Mouse (Mus musculus) MEL (cell line): Measurements from ENCODE around the gene Churc1. TPM values are rescaled to one million over a fixed set of nuclear protein-coding genes. Genes with fewer than 3 reads are reported as not detected.

ENCODE experiments used
- DNase-seq: peaks from one replicate; pipeline ENCODE4 v3.0.0; 2011; ENCODE audit warnings: low read depth, low spot score
- H3K27ac ChIP-seq: 2 replicates; pipeline ENCODE4 v1.5.1; 2012; ENCODE audit warnings: low read depth, mild to moderate bottlenecking, control low read depth, low read length, moderate library complexity; ENCODE audit not compliant: control insufficient read depth
- H3K27me3 ChIP-seq, 2 experiments: fragments of 150-350 bp in 1 of 2; sonication (generic) in 1 of 2; 2 replicates each; pipeline ENCODE4 v1.6.1; 2012; ENCODE audit warnings: low read length in 2 of 2, mild to moderate bottlenecking in 2 of 2, improper control_type of control experiment in 1 of 2, moderate library complexity in 1 of 2; ENCODE audit not compliant: insufficient read depth in 2 of 2, control insufficient read depth in 1 of 2
- H3K36me3 ChIP-seq, 2 experiments: 2 replicates each; pipeline ENCODE4 v1.6.1; 2012 to 2014; ENCODE audit warnings: low read length in 2 of 2, improper control_type of control experiment in 1 of 2, inconsistent platforms in 1 of 2, mild to moderate bottlenecking in 1 of 2; ENCODE audit not compliant: insufficient read depth in 2 of 2, control insufficient read depth in 1 of 2
- H3K4me1 ChIP-seq, 2 experiments: fragments of 150-350 bp in 1 of 2; sonication (generic) in 1 of 2; 2 replicates each; pipeline ENCODE4 v1.6.1; 2012; ENCODE audit warnings: low read length in 2 of 2, improper control_type of control experiment in 1 of 2, mild to moderate bottlenecking in 1 of 2; ENCODE audit not compliant: insufficient read depth in 2 of 2, control insufficient read depth in 1 of 2
- H3K4me3 ChIP-seq, 2 experiments: fragments of 150-350 bp in 1 of 2; sonication (generic) in 1 of 2; 2 replicates each; pipeline ENCODE4 v1.5.1; 2012; ENCODE audit warnings: low read depth in 2 of 2, low read length in 2 of 2, mild to moderate bottlenecking in 2 of 2, moderate library complexity in 2 of 2, control low read depth in 1 of 2, improper control_type of control experiment in 1 of 2; ENCODE audit not compliant: control insufficient read depth in 1 of 2, insufficient read depth in 1 of 2
- H3K79me2 ChIP-seq: 2 replicates; pipeline ENCODE4 v1.6.1; 2012; ENCODE audit warnings: mild to moderate bottlenecking, low read length, moderate library complexity; ENCODE audit not compliant: control insufficient read depth, poor library complexity, insufficient read depth
- H3K9ac ChIP-seq: 2 replicates; pipeline ENCODE4 v1.6.1; 2012; ENCODE audit warnings: low read depth, mild to moderate bottlenecking, control low read depth, low read length, moderate library complexity; ENCODE audit not compliant: control insufficient read depth, poor library complexity, severe bottlenecking
- H3K9me3 ChIP-seq: fragments of 150-350 bp; sonication (generic); replicated peaks from 2 replicates; pipeline ENCODE4 v1.6.1; 2012; ENCODE audit warnings: mild to moderate bottlenecking, low read length, improper control_type of control experiment, moderate library complexity; ENCODE audit not compliant: insufficient read depth
- CHD1 ChIP-seq: IDR thresholded peaks from 2 replicates; pipeline ENCODE4 v1.6.1; 2012; ENCODE audit warnings: low read depth, mild to moderate bottlenecking, inconsistent platforms, low read length, improper control_type of control experiment
- CTCF ChIP-seq, 3 experiments: IDR thresholded peaks in 2 of 3; conservative IDR thresholded peaks in 1 of 3; 2 replicates each; pipeline ENCODE4 v1.5.1; 2011 to 2012; ENCODE audit warnings: low read length in 3 of 3, low read depth in 2 of 3, mild to moderate bottlenecking in 2 of 3, improper control_type of control experiment in 1 of 3, inconsistent platforms in 1 of 3, mixed read lengths in 1 of 3, moderate library complexity in 1 of 3; ENCODE audit not compliant: control insufficient read depth in 1 of 3, insufficient read depth in 1 of 3, poor library complexity in 1 of 3, severe bottlenecking in 1 of 3
- EP300 ChIP-seq, 2 experiments: IDR thresholded peaks; 2 replicates each; pipeline ENCODE4 v1.6.1; 2011; ENCODE audit warnings: improper control_type of control experiment in 2 of 2, low read length in 2 of 2, low read depth in 1 of 2, mild to moderate bottlenecking in 1 of 2
- ETS1 ChIP-seq: IDR thresholded peaks from 2 replicates; pipeline ENCODE4 v1.6.1; 2012; ENCODE audit warnings: low read depth, mild to moderate bottlenecking, inconsistent platforms, low read length, improper control_type of control experiment, moderate library complexity
- GABPA ChIP-seq: IDR thresholded peaks from 2 replicates; pipeline ENCODE4 v1.6.1; 2012; ENCODE audit warnings: low read depth, mild to moderate bottlenecking, inconsistent platforms, low read length, improper control_type of control experiment, moderate library complexity
- GATA1 ChIP-seq: IDR thresholded peaks from 2 replicates; pipeline ENCODE4 v1.6.1; 2011; ENCODE audit warnings: low read depth, low read length, improper control_type of control experiment
- HCFC1 ChIP-seq: IDR thresholded peaks from 2 replicates; pipeline ENCODE4 v1.6.1; 2012; ENCODE audit warnings: low read depth, mild to moderate bottlenecking, inconsistent platforms, low read length, improper control_type of control experiment, moderate library complexity
- JUND ChIP-seq: IDR thresholded peaks from 2 replicates; pipeline ENCODE4 v1.6.1; 2011; ENCODE audit warnings: low read depth, mild to moderate bottlenecking, improper control_type of control experiment, low read length
- KAT2A ChIP-seq: conservative IDR thresholded peaks from 2 replicates; pipeline ENCODE4 v1.6.1; 2012; ENCODE audit warnings: low read depth, low read length, improper control_type of control experiment, inconsistent platforms
- MYB ChIP-seq: IDR thresholded peaks from 2 replicates; pipeline ENCODE4 v1.6.1; 2011; ENCODE audit warnings: mild to moderate bottlenecking, low read depth, low read length, improper control_type of control experiment
- NELFE ChIP-seq: IDR thresholded peaks from 2 replicates; pipeline ENCODE4 v1.6.1; 2011; ENCODE audit warnings: low read depth, low read length, improper control_type of control experiment
- RCOR1 ChIP-seq: IDR thresholded peaks from 2 replicates; pipeline ENCODE4 v1.6.1; 2012; ENCODE audit warnings: low read depth, mild to moderate bottlenecking, inconsistent platforms, low read length, improper control_type of control experiment
- SMC3 ChIP-seq: IDR thresholded peaks from 2 replicates; pipeline ENCODE4 v1.6.1; 2011; ENCODE audit warnings: low read depth, low read length, improper control_type of control experiment
- TCF12 ChIP-seq: IDR thresholded peaks from 2 replicates; pipeline ENCODE4 v1.6.1; 2014; ENCODE audit warnings: low read depth, mild to moderate bottlenecking, inconsistent platforms, low read length, improper control_type of control experiment, moderate library complexity
- USF2 ChIP-seq, 2 experiments: IDR thresholded peaks; 2 replicates each; pipeline ENCODE4 v1.6.1; 2011 to 2012; ENCODE audit warnings: improper control_type of control experiment in 2 of 2, low read length in 2 of 2, borderline replicate concordance in 1 of 2, inconsistent platforms in 1 of 2, low read depth in 1 of 2, mild to moderate bottlenecking in 1 of 2; ENCODE audit not compliant: insufficient read depth in 1 of 2
- ZKSCAN1 ChIP-seq: IDR thresholded peaks from 2 replicates; pipeline ENCODE4 v1.6.1; 2012; ENCODE audit warnings: low read depth, mild to moderate bottlenecking, inconsistent platforms, low read length, improper control_type of control experiment, moderate library complexity
- ZMIZ1 ChIP-seq: IDR thresholded peaks from 2 replicates; pipeline ENCODE4 v1.6.1; 2012; ENCODE audit warnings: low read depth, mild to moderate bottlenecking, inconsistent platforms, low read length, improper control_type of control experiment, moderate library complexity
- ZNF384 ChIP-seq: IDR thresholded peaks from 2 replicates; pipeline ENCODE4 v1.6.1; 2012; ENCODE audit warnings: low read depth, mild to moderate bottlenecking, inconsistent platforms, low read length, improper control_type of control experiment
- polyA plus RNA-seq, 2 experiments: library from polyadenylated mRNA; stranded (reverse) in 1 of 2; unstranded in 1 of 2; fragments of >175 nt in 1 of 2; fragments of >200 nt in 1 of 2; gene quantifications; 2 replicates each; pipeline versions ENCODE4 v1.2.1 to v1.2.4; 2012; ENCODE audit warnings: low replicate concordance in 2 of 2, low read depth in 1 of 2; ENCODE audit not compliant: insufficient read length in 2 of 2, insufficient read depth in 1 of 2, missing spikeins in 1 of 2
- total RNA-seq: library from RNA; depleted of rRNA; stranded (reverse); fragments of 300-350 nt; gene quantifications from 2 replicates; pipeline ENCODE4 v1.2.3, GENCODE M21; 2012

The Churc1 gene
- total and polyA plus RNA-seq, 3 experiments, result 74.9 to 186 TPM; not detected in 1

DNA sequence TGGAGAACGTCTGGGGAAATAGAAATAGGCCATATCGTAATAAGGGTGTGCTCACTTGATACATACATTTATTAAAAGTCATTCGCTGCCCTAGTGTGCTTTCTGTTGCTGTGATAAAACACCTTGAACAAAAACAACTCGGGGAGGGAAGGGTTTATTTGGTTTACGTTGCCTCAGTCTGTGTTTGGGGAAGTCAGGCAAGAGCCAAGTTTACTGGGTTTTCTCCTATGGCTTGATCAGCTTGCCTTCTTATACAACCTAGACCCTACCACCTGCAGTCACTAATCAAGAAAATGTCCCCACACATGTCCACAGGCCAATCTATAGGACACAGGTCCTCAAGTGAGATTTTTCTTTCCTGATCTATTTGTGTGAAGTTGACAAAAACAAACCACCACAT is 6.2 kb downstream of the Churc1 start:
- H3K4me3 ChIP-seq, result no peak overlapping the region
- H3K36me3 ChIP-seq, result peaks cover 0 to 36% of the 10 kb centered on the region in 2 experiments; a peak in 2 of 4 replicates
- no peaks in the 10 kb centered on the region for H3K9me3 ChIP-seq
- TF ChIP-seq JUND (no peak), ZMIZ1 (no peak), CTCF (IDR thresholded peaks at IDR 0.05 in 2 of 3, conservative IDR thresholded peaks at IDR 0.05 in 1 of 3; ENCODE audit: control insufficient read depth in 1 of 3, insufficient read depth in 1 of 3, low read depth in 2 of 3, low read length in 3 of 3, poor library complexity in 1 of 3, severe bottlenecking in 1 of 3) (no peak), USF2 (IDR thresholded peaks at IDR 0.05; ENCODE audit: borderline replicate concordance in 1 of 2, insufficient read depth in 1 of 2, low read depth in 1 of 2, low read length in 2 of 2) (no peak), ETS1 (0 out of 2 replicates have a peak, but pooled peaks have one; percentile 19), TCF12 (0 out of 2 replicates have a peak, but pooled peaks have one; percentile 14), GATA1 (no peak), ZNF384 (no peak), MYB (no peak), SMC3 (no peak), ZKSCAN1 (no peak), GABPA (no peak), HCFC1 (no peak), CHD1 (no peak), NELFE (no peak), RCOR1 (no peak; the same call in 1 of the 2 replicates)
- no peak overlapping the region for H3K9ac ChIP-seq
- no peaks in the 10 kb centered on the region for H3K27me3 ChIP-seq
- peaks cover 15 to 28% of the 10 kb centered on the region in 2 experiments for H3K4me1 ChIP-seq
- peaks cover 12% of the 10 kb centered on the region for H3K79me2 ChIP-seq
- H3K27ac ChIP-seq, result peak overlapping the region; percentile 44
- DNase-seq, result peak; percentile 55

DNA sequence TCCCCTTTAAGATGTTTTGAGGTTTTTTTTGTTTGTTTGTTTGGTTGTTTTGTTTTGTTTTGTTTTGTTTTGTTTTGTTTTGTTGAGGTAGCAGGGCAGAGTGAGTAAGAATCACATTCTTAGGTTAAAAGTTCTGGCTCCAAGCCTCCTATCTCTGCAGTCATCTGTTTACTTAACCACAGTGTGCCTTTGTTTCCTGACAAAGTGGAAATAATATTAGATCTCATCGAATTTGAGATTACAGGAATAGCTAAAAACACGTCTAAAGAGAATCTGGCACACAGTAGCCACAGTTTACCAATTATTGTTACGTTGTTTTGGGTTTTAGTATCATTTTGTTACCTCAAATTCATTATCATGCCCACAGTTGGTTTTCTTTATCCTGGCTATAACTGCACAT is 9.3 kb downstream of the Churc1 start:
- TF ChIP-seq KAT2A (no peak), ETS1 (peak; percentile 25; the same call in 1 of the 2 replicates), MYB (no peak), EP300 (IDR thresholded peaks at IDR 0.05; ENCODE audit: low read depth in 1 of 2, low read length in 2 of 2) (peak in 1 of 2 experiments; percentile 62; a peak in 3 of 4 replicates), GATA1 (0 out of 2 replicates have a peak, but pooled peaks have one; percentile 55)
- TF ChIP-seq, all 39 proteins: peak for 3
- Histone ChIP-seq H3K27me3 (no peaks in the 10 kb centered on the region), H3K79me2 (0 out of 2 replicates have a peak, but pooled peaks cover 1% of the 10 kb centered on the region), H3K4me1 (peaks cover 18 to 26% of the 10 kb centered on the region in 2 experiments), H3K9ac (no peak overlapping the region), H3K9me3 (no peaks in the 10 kb centered on the region), H3K27ac (no peak overlapping the region; the same call in 1 of the 2 replicates), H3K4me3 (no peak overlapping the region), H3K36me3 (peaks cover 7 to 36% of the 10 kb centered on the region in 2 experiments; a peak in 3 of 4 replicates)
- no peak for DNase-seq
